Mouse (Mus musculus): ENCODE data around the gene Ftsj3. TPM values are rescaled to one million over a fixed set of nuclear protein-coding genes. Genes with fewer than 3 reads are reported as not detected.
"Not testable (repeated sequence)": the region's sequence is repeated elsewhere in the genome, so short reads cannot be mapped to it uniquely, and the experiment has no call there.

The Ftsj3 gene
- total RNA-seq, 2 experiments from 2014 or later, result 34.6 to 35.1 TPM

- DNase-seq, result no peak
- intact Hi-C loops (cut with DNase I), result no loop called here
These were observed 41.0 kb downstream of the Ftsj3 start for GRCm38 (mm10) chr11:106214856-106215255.

GRCm38 (mm10) chr11:106212771-106213170 lies 43.1 kb downstream of the Ftsj3 start:
- no peak for DNase-seq
- intact Hi-C loops (cut with DNase I), result no loop called here

GRCm38 (mm10) chr11:106202123-106202465 lies 53.8 kb downstream of the Ftsj3 start, which contains the start of gene Strada:
TSS of gene Strada (minus strand) at chr11:106202168.
- intact Hi-C loops (cut with DNase I), result no loop called here
- no peak for DNase-seq

- intact Hi-C loops (cut with DNase I), result no loop called here
These were observed 54.3 kb downstream of the Ftsj3 start for GRCm38 (mm10) chr11:106201337-106202122.

GRCm38 (mm10) chr11:106200756-106201155 lies 55.1 kb downstream of the Ftsj3 start:
- no peak for DNase-seq
- intact Hi-C loops (cut with DNase I), result no loop called here

More at GRCm38 (mm10) chr11:106201337-106202122, 54.3 kb downstream of the Ftsj3 start:
- DNase-seq, result no peak

GRCm38 (mm10) chr11:106199997-106200396 lies 55.9 kb downstream of the Ftsj3 start:
- DNase-seq; intact Hi-C loops (cut with DNase I): not testable (repeated sequence)

Other genes with a start within 250 kb of the Ftsj3 start
- gene Kcnh6, start 248.0 kb downstream of the Ftsj3 start, total RNA-seq (2021), result 1 to 10 TPM; 1.4 to 1.7 TPM
- gene Dcaf7, start 219.2 kb downstream of the Ftsj3 start, total RNA-seq (2021), result 100 to 1,000 TPM; 167 to 185 TPM
- gene Taco1, start 190.0 kb downstream of the Ftsj3 start, total RNA-seq (2021), result 10 to 100 TPM; 12.3 to 12.8 TPM
- gene Map3k3, start 171.5 kb downstream of the Ftsj3 start, total RNA-seq (2021), result 10 to 100 TPM; 30.7 to 31.9 TPM
- not detected for gene Gm10840, start 95.2 kb downstream of the Ftsj3 start, total RNA-seq (2021)
- 10 to 100 TPM; 81.2 to 84.6 TPM for gene Limd2, start 95.2 kb downstream of the Ftsj3 start, total RNA-seq (2021)
- 10 to 100 TPM; 27.3 to 28.5 TPM for gene Strada, start 53.9 kb downstream of the Ftsj3 start, total RNA-seq (2021)
- 10 to 100 TPM; 69.4 to 74.7 TPM for gene Ccdc47, start 39.7 kb downstream of the Ftsj3 start, total RNA-seq (2021)
- gene Ddx42, start 39.2 kb downstream of the Ftsj3 start, total RNA-seq (2021), result 10 to 100 TPM; 79.8 to 81.0 TPM
- gene Psmc5, start 75 bp upstream of the Ftsj3 start, total RNA-seq (2021), result 100 to 1,000 TPM; 111 to 112 TPM
- gene Smarcd2, start 16.9 kb upstream of the Ftsj3 start, total RNA-seq (2021), result 10 to 100 TPM; 13.9 to 17.8 TPM
- gene Tcam1, start 20.6 kb upstream of the Ftsj3 start, total RNA-seq (2021), result under 1 TPM; 0.18 to 0.28 TPM
- gene Gh, start 45.8 kb upstream of the Ftsj3 start, total RNA-seq (2021), result not detected
- gene Cd79b, start 58.7 kb upstream of the Ftsj3 start, total RNA-seq (2021), result under 1 TPM; 0.30 to 0.98 TPM
- gene Scn4a, start 97.2 kb upstream of the Ftsj3 start, total RNA-seq (2021), result not detected
- gene Prr29, start 109.4 kb upstream of the Ftsj3 start, total RNA-seq (2021), result not detected
- gene Icam2, start 132.0 kb upstream of the Ftsj3 start, total RNA-seq (2021), result 1 to 10 TPM; 4.4 to 6.2 TPM
- 10 to 100 TPM; 10.7 to 12.9 TPM for gene Ern1, start 231.8 kb upstream of the Ftsj3 start, total RNA-seq (2021)

All from left cerebral cortex, postnatal 4 days (tissue).